Mouse (Mus musculus) thymus, adult 2 months (tissue): ENCODE data around the gene Mknk1.

Experiments used
- CTCF ChIP-seq: fragments of 200-500 bp; IDR thresholded peaks from 2 replicates; pipeline ENCODE4 v1.5.1; 2012; ENCODE audit warnings: mild to moderate bottlenecking, control low read depth, low read length, moderate library complexity, borderline replicate concordance; ENCODE audit not compliant: control insufficient read depth, poor library complexity, insufficient read depth; ENCODE audit errors: extremely low read depth
- POLR2A ChIP-seq: fragments of 200-500 bp; IDR thresholded peaks from 2 replicates; pipeline ENCODE4 v1.6.1; 2012; ENCODE audit warnings: mild to moderate bottlenecking, low read length, control low read depth, moderate library complexity; ENCODE audit not compliant: control insufficient read depth, poor library complexity, insufficient read depth; ENCODE audit errors: extremely low read depth

- TF ChIP-seq CTCF (no peak), POLR2A (no peak)
Observed at GRCm38 (mm10) chr4:115908641-115909040, 69.6 kb downstream of the Mknk1 start.
